Mouse (Mus musculus) CH12.LX (cell line): ENCODE data around the gene Plekhh3.

Experiments used
- CTCF ChIP-seq, 2 experiments: IDR thresholded peaks in 1 of 2; conservative IDR thresholded peaks in 1 of 2; 2 replicates each; pipeline ENCODE4 v1.5.1; 2011 to 2012; ENCODE audit warnings: low read depth in 2 of 2, low read length in 2 of 2, improper control_type of control experiment in 1 of 2, inconsistent platforms in 1 of 2, mild to moderate bottlenecking in 1 of 2, moderate library complexity in 1 of 2
- MAX ChIP-seq: IDR thresholded peaks from 2 replicates; pipeline ENCODE4 v1.6.1; 2011; ENCODE audit warnings: low read length, improper control_type of control experiment
- NRF1 ChIP-seq: IDR thresholded peaks from 2 replicates; pipeline ENCODE4 v1.6.1; 2014; ENCODE audit warnings: low read depth, mild to moderate bottlenecking, inconsistent platforms, low read length, improper control_type of control experiment, moderate library complexity
- POLR2A ChIP-seq: IDR thresholded peaks from 2 replicates; pipeline ENCODE4 v1.6.1; 2011; ENCODE audit warnings: low read depth, mild to moderate bottlenecking, improper control_type of control experiment, low read length
- SMC3 ChIP-seq: IDR thresholded peaks from 2 replicates; pipeline ENCODE4 v1.6.1; 2011; ENCODE audit warnings: low read depth, low read length, improper control_type of control experiment
- TBP ChIP-seq: conservative IDR thresholded peaks from 2 replicates; pipeline ENCODE4 v1.6.1; 2011; ENCODE audit warnings: low read depth, low read length, improper control_type of control experiment
- USF1 ChIP-seq: IDR thresholded peaks from 2 replicates; pipeline ENCODE4 v1.6.1; 2014; ENCODE audit warnings: low read depth, mild to moderate bottlenecking, inconsistent platforms, low read length, improper control_type of control experiment
- ZC3H11A ChIP-seq: IDR thresholded peaks from 2 replicates; pipeline ENCODE4 v1.6.1; 2012; ENCODE audit warnings: low read depth, mild to moderate bottlenecking, inconsistent platforms, low read length, improper control_type of control experiment
- ZKSCAN1 ChIP-seq: IDR thresholded peaks from 2 replicates; pipeline ENCODE4 v1.6.1; 2012; ENCODE audit warnings: low read depth, inconsistent platforms, low read length, improper control_type of control experiment, borderline replicate concordance

GRCm38 (mm10) chr11:101216936-101217335 lies 45.8 kb upstream of the Plekhh3 start:
- no peak for TF ChIP-seq MAX
- no peak for TF ChIP-seq ZKSCAN1
- TF ChIP-seq SMC3 = no peak
- TF ChIP-seq CTCF (conservative IDR thresholded peaks at IDR 0.05 in 1 of 2, IDR thresholded peaks at IDR 0.05 in 1 of 2; ENCODE audit: low read depth in 2 of 2, low read length in 2 of 2) = no peak
- no peak for TF ChIP-seq ZC3H11A
- no peak for TF ChIP-seq NRF1
- no peak for TF ChIP-seq TBP
- TF ChIP-seq POLR2A = no peak
- TF ChIP-seq USF1 = no peak
